Mouse (Mus musculus) heart, adult 2 months (tissue): ENCODE data around the gene Obp2b. TPM values are rescaled to one million over a fixed set of nuclear protein-coding genes. Genes with fewer than 3 reads are reported as not detected.

Source experiments
- DNase-seq, 2 experiments: peaks; one replicate each; pipeline ENCODE4 v3.0.0; 2021
- H3K27ac ChIP-seq: fragments of 200-600 bp; 2 replicates; pipeline ENCODE4 v1.8.1; 2022
- H3K27me3 ChIP-seq: fragments of 200-500 bp; 2 replicates; pipeline ENCODE4 v1.6.1; 2012; ENCODE audit warnings: mild to moderate bottlenecking, low read length, inconsistent platforms, mixed read lengths; ENCODE audit not compliant: control insufficient read depth, insufficient read depth
- H3K36me3 ChIP-seq: fragments of 200-500 bp; 2 replicates; pipeline ENCODE4 v1.6.1; 2012; ENCODE audit warnings: low read length, inconsistent platforms; ENCODE audit not compliant: control insufficient read depth, insufficient read depth
- H3K4me1 ChIP-seq: fragments of 200-500 bp; 2 replicates; pipeline ENCODE4 v1.6.1; 2011; ENCODE audit warnings: low read length; ENCODE audit not compliant: control insufficient read depth, insufficient read depth
- H3K4me3 ChIP-seq: fragments of 200-600 bp; 2 replicates; pipeline ENCODE4 v1.8.1; 2022
- H3K79me2 ChIP-seq: fragments of 200-500 bp; replicated peaks from 2 replicates; pipeline ENCODE4 v1.6.1; 2012; ENCODE audit warnings: mild to moderate bottlenecking, inconsistent platforms, low read length, moderate library complexity, mixed read lengths; ENCODE audit not compliant: control insufficient read depth, insufficient read depth
- H3K9ac ChIP-seq: fragments of 200-500 bp; 2 replicates; pipeline ENCODE4 v1.6.1; 2012; ENCODE audit warnings: low read depth, mild to moderate bottlenecking, control low read depth, inconsistent platforms, low read length, mixed read lengths
- CTCF ChIP-seq: fragments of 200-600 bp; IDR thresholded peaks from 2 replicates; pipeline ENCODE4 v1.8.1; 2022; ENCODE audit warnings: antibody characterized with exemption, mild to moderate bottlenecking, moderate library complexity
- EP300 ChIP-seq: fragments of 200-500 bp; IDR thresholded peaks from 2 replicates; pipeline ENCODE4 v1.6.1; 2011; ENCODE audit warnings: low read depth, low read length, control low read depth; ENCODE audit not compliant: insufficient read depth
- POLR2A ChIP-seq: fragments of 200-500 bp; IDR thresholded peaks from 2 replicates; pipeline ENCODE4 v1.6.1; 2011; ENCODE audit warnings: mild to moderate bottlenecking, low read depth, low read length, control low read depth; ENCODE audit not compliant: insufficient read depth
- WGBS: fragments of 180-500 bp; shearing (Covaris S2); methylation state at CpG from one replicate; pipeline ENCODE4 v1.1.7; 2018; 5-methylcytosine and 5-hydroxymethylcytosine counted together
- intact Hi-C: fragments of 180-260 bp; cut with DNase I; formaldehyde crosslinking; loops from one replicate; pipeline ENCODE4 v1.15.1; 2025
- polyA plus RNA-seq: library from polyadenylated mRNA; depleted of rRNA; stranded (reverse); fragments of >200 nt; gene quantifications from 2 replicates; pipeline ENCODE4 v1.2.3, GENCODE M21; 2012
- total RNA-seq, 2 experiments: library from RNA; stranded (reverse); gene quantifications; 2 replicates each; pipeline ENCODE4 v1.2.3; 2021

Gene Obp2b
- total and polyA plus RNA-seq, 3 experiments, result not detected

DNA sequence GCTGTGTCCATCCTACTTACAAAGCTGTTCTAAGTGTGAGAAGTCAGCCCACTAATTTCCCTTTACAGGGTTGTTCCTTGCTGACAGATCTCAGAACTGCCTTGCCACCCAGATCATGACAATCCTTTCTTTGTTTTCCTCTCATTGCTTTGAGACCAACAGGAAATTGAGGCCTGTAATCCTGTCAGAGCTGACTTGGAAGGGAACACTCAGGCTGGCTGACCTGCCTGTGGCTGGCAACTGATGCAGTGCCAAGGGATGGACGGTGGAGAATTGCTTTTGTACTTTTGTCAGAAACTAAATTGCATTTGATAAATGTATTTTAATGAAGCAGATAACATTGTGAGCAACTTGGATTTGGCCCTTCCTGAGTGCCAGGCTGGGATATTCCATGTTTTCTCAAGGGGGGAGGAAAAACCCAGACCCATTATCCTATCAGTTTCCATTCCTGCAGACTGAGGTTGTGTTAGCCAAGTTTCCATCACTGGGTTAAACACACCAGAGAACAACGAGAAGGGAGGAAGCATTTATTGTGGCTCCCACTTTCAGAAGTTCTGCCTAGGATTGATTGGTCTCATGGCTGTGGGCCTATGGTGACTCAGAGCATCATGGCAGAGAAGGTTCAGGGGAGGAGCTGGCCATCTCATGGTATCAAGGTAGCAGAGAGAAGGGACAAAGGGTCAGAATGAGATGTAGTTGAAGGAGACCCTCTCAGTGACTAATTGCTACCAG lies 3.4 kb upstream of the Obp2b start:
- Histone ChIP-seq H3K36me3 (no peaks in the 10 kb centered on the region), H3K27me3 (no peaks in the 10 kb centered on the region), H3K79me2 (no peaks in the 10 kb centered on the region), H3K27ac (no peak overlapping the region), H3K9ac (no peak overlapping the region), H3K4me3 (no peak overlapping the region), H3K4me1 (no peaks in the 10 kb centered on the region)
- 20% methylated on average over 2 of the region's 2 CpGs for WGBS
- DNase-seq, result no peak
- TF ChIP-seq EP300 (no peak), CTCF (no peak), POLR2A (no peak)
- intact Hi-C loops, result no loop called here

DNA sequence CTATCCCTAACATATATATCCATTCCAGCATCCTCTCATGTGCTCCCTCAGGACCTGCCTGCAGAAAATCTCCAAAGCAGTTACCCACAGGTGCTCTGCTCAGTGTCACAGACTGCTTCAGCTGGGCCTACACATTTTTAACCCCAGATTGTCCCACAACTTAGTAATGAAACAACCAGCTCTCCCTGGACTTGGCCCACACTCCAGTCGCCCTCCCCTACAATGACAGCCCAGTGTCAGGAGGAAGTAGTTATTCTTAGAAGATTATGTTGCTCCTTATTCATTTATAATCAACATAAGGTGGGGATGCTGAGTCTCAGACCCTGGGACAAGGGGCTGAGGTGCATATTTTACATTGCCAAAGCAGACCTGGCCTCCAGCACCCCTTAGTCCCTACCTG lies 4.9 kb downstream of the Obp2b start:
- Histone ChIP-seq H3K4me1 (no peaks in the 10 kb centered on the region), H3K27ac (no peak overlapping the region), H3K4me3 (no peak overlapping the region), H3K9ac (no peak overlapping the region), H3K79me2 (no peaks in the 10 kb centered on the region), H3K27me3 (no peaks in the 10 kb centered on the region), H3K36me3 (no peaks in the 10 kb centered on the region)
- WGBS, result 21% methylated on average over 1 of the region's 1 CpGs
- no peak for TF ChIP-seq EP300
- no peak for TF ChIP-seq CTCF
- TF ChIP-seq POLR2A, result no peak
- intact Hi-C loops, result no loop called here
- DNase-seq, result no peak

GRCm38 (mm10) chr2:25754201-25754600 lies 17.4 kb downstream of the Obp2b start:
- Histone ChIP-seq H3K79me2 (no peaks in the 10 kb centered on the region), H3K36me3 (no peaks in the 10 kb centered on the region), H3K27me3 (no peaks in the 10 kb centered on the region), H3K27ac (no peak overlapping the region), H3K4me3 (no peak overlapping the region), H3K4me1 (no peaks in the 10 kb centered on the region), H3K9ac (no peak overlapping the region)
- intact Hi-C loops, result no loop called here
- no peak for DNase-seq
- 81% methylated on average over 1 of the region's 1 CpGs for WGBS
- TF ChIP-seq POLR2A (no peak), EP300 (no peak), CTCF (no peak)

DNA sequence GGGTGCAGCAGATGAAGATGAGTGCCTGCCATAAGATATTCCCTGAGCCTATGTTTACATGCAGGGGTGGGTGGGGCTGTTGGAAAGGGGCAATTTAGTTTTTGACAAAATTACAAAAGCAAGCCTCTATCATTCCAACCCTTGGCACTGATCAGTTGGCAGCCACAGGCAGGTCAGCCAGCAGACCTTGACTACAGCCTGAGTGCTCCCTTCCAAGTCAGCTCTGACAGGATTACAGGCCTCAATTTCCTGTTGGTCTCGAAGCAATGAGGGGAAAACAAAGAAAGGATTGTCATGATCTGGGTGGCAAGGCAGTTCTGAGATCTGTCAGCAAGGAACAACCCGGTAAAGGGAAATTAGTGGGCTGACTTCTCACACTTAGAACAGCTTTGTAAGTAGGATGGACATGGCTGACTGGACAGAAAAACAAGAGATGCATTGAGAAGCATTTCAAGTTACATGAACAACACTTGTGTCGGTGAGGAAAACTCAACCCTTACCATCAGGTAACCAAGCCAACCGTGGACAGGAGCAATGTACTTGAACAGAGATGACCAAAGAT lies 21.3 kb downstream of the Obp2b start:
- no peaks in the 10 kb centered on the region for H3K36me3 ChIP-seq
- H3K27ac ChIP-seq, result no peak overlapping the region
- no peaks in the 10 kb centered on the region for H3K4me1 ChIP-seq
- DNase-seq, result no peak
- intact Hi-C loops, result no loop called here
- H3K9ac ChIP-seq, result no peak overlapping the region
- no peak for TF ChIP-seq POLR2A
- no peak for TF ChIP-seq CTCF
- TF ChIP-seq EP300, result no peak
- no peaks in the 10 kb centered on the region for H3K79me2 ChIP-seq
- H3K27me3 ChIP-seq, result no peaks in the 10 kb centered on the region
- 51% methylated on average over 4 of the region's 4 CpGs for WGBS
- H3K4me3 ChIP-seq, result no peak overlapping the region

GRCm38 (mm10) chr2:25765269-25765668 lies 28.5 kb downstream of the Obp2b start, which contains the start of gene Lcn3:
Lcn3 (plus strand) TSS chr2:25765569.
- H3K27ac ChIP-seq, result no peak within 1 kb of the TSS
- no peaks in the 10 kb centered on the region for H3K4me1 ChIP-seq
- H3K79me2 ChIP-seq, result no peaks in the 10 kb centered on the region
- no peaks in the 10 kb centered on the region for H3K27me3 ChIP-seq
- H3K4me3 ChIP-seq, result no peak within 1 kb of the TSS
- 24% methylated on average over 2 of the region's 2 CpGs for WGBS
- H3K36me3 ChIP-seq, result no peaks in the 10 kb centered on the region
- no peak for TF ChIP-seq EP300
- TF ChIP-seq POLR2A, result no peak
- TF ChIP-seq CTCF, result no peak
- intact Hi-C loops, result no loop called here
- H3K9ac ChIP-seq, result no peak within 1 kb of the TSS
- no peak for DNase-seq

DNA sequence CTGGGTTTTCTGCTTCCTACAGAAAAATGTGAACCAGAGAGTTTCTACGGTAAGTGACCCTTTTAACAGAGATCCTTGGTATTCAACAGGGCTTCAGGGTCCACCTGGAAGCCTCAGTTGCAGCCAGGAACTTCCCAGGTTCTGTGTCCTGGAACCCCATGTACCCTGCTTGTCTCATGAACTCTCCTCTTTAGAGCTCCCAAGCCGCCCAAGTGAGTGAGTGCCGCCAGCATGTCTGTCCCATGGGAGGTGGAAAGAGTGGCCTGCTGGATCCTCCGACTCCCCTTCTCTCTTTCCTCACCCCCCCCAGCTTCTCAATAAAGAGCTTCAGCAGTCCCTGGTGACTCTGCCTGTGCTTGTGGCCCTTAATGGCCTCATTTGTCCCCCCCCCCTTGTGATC lies 31.0 kb downstream of the Obp2b start:
- H3K27me3 ChIP-seq, result no peaks in the 10 kb centered on the region
- WGBS, result 52% methylated on average over 4 of the region's 4 CpGs
- DNase-seq, result no peak
- no peaks in the 10 kb centered on the region for H3K36me3 ChIP-seq
- intact Hi-C loops, result no loop called here
- H3K27ac ChIP-seq, result no peak overlapping the region
- H3K79me2 ChIP-seq, result no peaks in the 10 kb centered on the region
- TF ChIP-seq CTCF, result no peak
- TF ChIP-seq EP300, result no peak
- TF ChIP-seq POLR2A, result no peak
- no peak overlapping the region for H3K4me3 ChIP-seq
- H3K9ac ChIP-seq, result no peak overlapping the region
- H3K4me1 ChIP-seq, result no peaks in the 10 kb centered on the region
